Mouse (Mus musculus) bone marrow, adult 2 months (tissue): Measurements from ENCODE around the gene Ubap1. TPM values are rescaled to one million over a fixed set of nuclear protein-coding genes. Genes with fewer than 3 reads are reported as not detected.
A peak's percentile ranks its signal among the peaks of the same experiment; 100 is the strongest.

ENCODE experiments used
- H3K27ac ChIP-seq: fragments of 200-500 bp; 2 replicates; pipeline ENCODE4 v1.5.1; 2012; ENCODE audit warnings: low read depth, mild to moderate bottlenecking, control low read depth, inconsistent platforms, low read length; ENCODE audit not compliant: control insufficient read depth, poor library complexity, insufficient read depth
- H3K4me1 ChIP-seq: fragments of 200-500 bp; 2 replicates; pipeline ENCODE4 v1.6.1; 2011; ENCODE audit warnings: low read length; ENCODE audit not compliant: control insufficient read depth, insufficient read depth
- H3K4me3 ChIP-seq: fragments of 200-500 bp; replicated peaks from 2 replicates; pipeline ENCODE3; 2011; ENCODE audit warnings: mild to moderate bottlenecking, low read depth, low read length, control low read depth; ENCODE audit not compliant: control insufficient read depth
- CTCF ChIP-seq: fragments of 200-500 bp; IDR thresholded peaks from 2 replicates; pipeline ENCODE4 v1.5.1; 2011; ENCODE audit warnings: low read length, control low read depth; ENCODE audit not compliant: control insufficient read depth, insufficient read depth
- POLR2A ChIP-seq: fragments of 200-500 bp; IDR thresholded peaks from 2 replicates; pipeline ENCODE4 v1.6.1; 2011; ENCODE audit warnings: low read depth, mild to moderate bottlenecking, control low read depth, low read length, borderline replicate concordance; ENCODE audit not compliant: control insufficient read depth
- WGBS: fragments of 180-500 bp; shearing (Covaris S2); methylation state at CpG from one replicate; pipeline ENCODE4 v1.1.7; 2018; 5-methylcytosine and 5-hydroxymethylcytosine counted together
- polyA plus RNA-seq: library from polyadenylated mRNA; stranded (reverse); fragments of >200 nt; gene quantifications from 2 replicates; pipeline ENCODE4 v1.2.4, GENCODE M21; 2011; ENCODE audit warnings: low replicate concordance; ENCODE audit not compliant: missing spikeins, insufficient read depth, insufficient read length

The Ubap1 gene
- polyA plus RNA-seq, 1 experiment: 67.8 TPM

GRCm38 (mm10) chr4:41388616-41389015, 39.8 kb downstream of the Ubap1 start:
- H3K4me3 ChIP-seq: no peak overlapping the region
- H3K27ac ChIP-seq: no peak overlapping the region
- TF ChIP-seq CTCF: no peak
- no peak for TF ChIP-seq POLR2A
- WGBS: 69% methylated on average over 5 of the region's 5 CpGs
- H3K4me1 ChIP-seq: peaks cover 2% of the 10 kb centered on the region

GRCm38 (mm10) chr4:41389240-41389639, 40.4 kb downstream of the Ubap1 start:
- Histone ChIP-seq H3K4me1 (peaks cover 2% of the 10 kb centered on the region), H3K27ac (no peak overlapping the region), H3K4me3 (no peak overlapping the region)
- TF ChIP-seq POLR2A (no peak), CTCF (no peak)
- WGBS: 90% methylated on average over 5 of the region's 5 CpGs

GRCm38 (mm10) chr4:41390122-41390521, 41.3 kb downstream of the Ubap1 start:
- Histone ChIP-seq H3K4me3 (no peak overlapping the region), H3K27ac (no peak overlapping the region), H3K4me1 (peaks cover 2% of the 10 kb centered on the region)
- 25% methylated on average over 3 of the region's 3 CpGs for WGBS
- TF ChIP-seq POLR2A (no peak), CTCF (peak; percentile 92)

- Histone ChIP-seq H3K4me3 (no peak overlapping the region), H3K4me1 (peaks cover 2% of the 10 kb centered on the region)
- 83% methylated on average over 2 of the region's 2 CpGs for WGBS
Observed at GRCm38 (mm10) chr4:41391015-41391414, 42.2 kb downstream of the Ubap1 start.

GRCm38 (mm10) chr4:41394651-41395050, 45.9 kb downstream of the Ubap1 start:
- TF ChIP-seq CTCF (no peak), POLR2A (no peak)
- H3K4me3 ChIP-seq: no peak overlapping the region
- H3K27ac ChIP-seq: no peak overlapping the region
- no peaks in the 10 kb centered on the region for H3K4me1 ChIP-seq
- 87% methylated on average over 9 of the region's 9 CpGs for WGBS

More at GRCm38 (mm10) chr4:41391015-41391414, 42.2 kb downstream of the Ubap1 start:
- TF ChIP-seq POLR2A (no peak), CTCF (no peak)
- H3K27ac ChIP-seq: no peak overlapping the region

GRCm38 (mm10) chr4:41398353-41398752, 49.6 kb downstream of the Ubap1 start:
- no peak for TF ChIP-seq CTCF
- TF ChIP-seq POLR2A: no peak
- no peak overlapping the region for H3K27ac ChIP-seq
- WGBS: 90% methylated on average over 6 of the region's 6 CpGs
- no peaks in the 10 kb centered on the region for H3K4me1 ChIP-seq
- no peak overlapping the region for H3K4me3 ChIP-seq

GRCm38 (mm10) chr4:41399904-41400303, 51.1 kb downstream of the Ubap1 start:
- Histone ChIP-seq H3K4me3 (no peak overlapping the region), H3K27ac (no peak overlapping the region; the same call in 1 of the 2 replicates), H3K4me1 (no peaks in the 10 kb centered on the region)
- TF ChIP-seq POLR2A (no peak), CTCF (no peak)
- 87% methylated on average over 5 of the region's 5 CpGs for WGBS

- Histone ChIP-seq H3K4me1 (no peaks in the 10 kb centered on the region), H3K4me3 (no peak overlapping the region), H3K27ac (no peak overlapping the region)
- no peak for TF ChIP-seq POLR2A
Observed at GRCm38 (mm10) chr4:41401167-41401566, 52.4 kb downstream of the Ubap1 start.

GRCm38 (mm10) chr4:41401573-41401972, 52.8 kb downstream of the Ubap1 start:
- no peak overlapping the region for H3K27ac ChIP-seq
- no peaks in the 10 kb centered on the region for H3K4me1 ChIP-seq
- H3K4me3 ChIP-seq: no peak overlapping the region
- TF ChIP-seq CTCF (no peak), POLR2A (no peak)
- 74% methylated on average over 5 of the region's 5 CpGs for WGBS
